Mouse (Mus musculus) midbrain, embryonic 13.5 days (tissue): ENCODE measurements around the gene Map4k4. TPM values are rescaled to one million over a fixed set of nuclear protein-coding genes. Genes with fewer than 3 reads are reported as not detected.

Experiments used
- ATAC-seq: fragments of 200-750 bp; cut with Nextera tagmentation; 2 replicates; pipeline ENCODE4 v1.8.0; 2017; ENCODE audit warnings: mild to moderate bottlenecking, moderate TSS enrichment, moderate library complexity
- H3K27ac ChIP-seq: fragments of 300-500 bp; sonication (generic); 2 replicates; pipeline ENCODE4 v1.5.1; 2015; ENCODE audit warnings: inconsistent platforms, mild to moderate bottlenecking, moderate library complexity
- H3K27me3 ChIP-seq: fragments of 300-500 bp; sonication (generic); 2 replicates; pipeline ENCODE4 v1.6.1; 2015; ENCODE audit warnings: mild to moderate bottlenecking, inconsistent platforms
- H3K36me3 ChIP-seq: fragments of 300-500 bp; sonication (generic); 2 replicates; pipeline ENCODE4 v1.6.1; 2015; ENCODE audit warnings: mild to moderate bottlenecking, inconsistent platforms
- H3K4me1 ChIP-seq: fragments of 300-500 bp; sonication (generic); replicated peaks from 2 replicates; pipeline ENCODE4 v1.6.1; 2015; ENCODE audit warnings: inconsistent platforms
- H3K4me2 ChIP-seq: fragments of 300-500 bp; sonication (generic); replicated peaks from 2 replicates; pipeline ENCODE4 v1.6.1; 2015; ENCODE audit warnings: moderate library complexity, mild to moderate bottlenecking, inconsistent platforms
- H3K4me3 ChIP-seq: fragments of 300-500 bp; sonication (generic); replicated peaks from 2 replicates; pipeline ENCODE4 v1.5.1; 2015; ENCODE audit warnings: mild to moderate bottlenecking, inconsistent platforms
- H3K9ac ChIP-seq: fragments of 300-500 bp; sonication (generic); replicated peaks from 2 replicates; pipeline ENCODE4 v1.6.1; 2015; ENCODE audit warnings: mild to moderate bottlenecking, inconsistent platforms
- H3K9me3 ChIP-seq: fragments of 300-500 bp; sonication (generic); 2 replicates; pipeline ENCODE4 v1.6.1; 2016; ENCODE audit warnings: mild to moderate bottlenecking, inconsistent platforms
- WGBS: fragments of 180-500 bp; shearing (Covaris S2); methylation state at CpG from one replicate; pipeline ENCODE4 v1.1.7; 2015; 5-methylcytosine and 5-hydroxymethylcytosine counted together
- polyA plus RNA-seq: library from polyadenylated mRNA; unstranded; fragments of >200 nt; fragmentation: Nextera tagmentation; extraction: Ambion mirVana; gene quantifications from 2 replicates; pipeline ENCODE4 v1.2.1, GENCODE M21; 2015

Gene Map4k4
- polyA plus RNA-seq, result 49.0 and 58.2 TPM in 2 replicates

DNA sequence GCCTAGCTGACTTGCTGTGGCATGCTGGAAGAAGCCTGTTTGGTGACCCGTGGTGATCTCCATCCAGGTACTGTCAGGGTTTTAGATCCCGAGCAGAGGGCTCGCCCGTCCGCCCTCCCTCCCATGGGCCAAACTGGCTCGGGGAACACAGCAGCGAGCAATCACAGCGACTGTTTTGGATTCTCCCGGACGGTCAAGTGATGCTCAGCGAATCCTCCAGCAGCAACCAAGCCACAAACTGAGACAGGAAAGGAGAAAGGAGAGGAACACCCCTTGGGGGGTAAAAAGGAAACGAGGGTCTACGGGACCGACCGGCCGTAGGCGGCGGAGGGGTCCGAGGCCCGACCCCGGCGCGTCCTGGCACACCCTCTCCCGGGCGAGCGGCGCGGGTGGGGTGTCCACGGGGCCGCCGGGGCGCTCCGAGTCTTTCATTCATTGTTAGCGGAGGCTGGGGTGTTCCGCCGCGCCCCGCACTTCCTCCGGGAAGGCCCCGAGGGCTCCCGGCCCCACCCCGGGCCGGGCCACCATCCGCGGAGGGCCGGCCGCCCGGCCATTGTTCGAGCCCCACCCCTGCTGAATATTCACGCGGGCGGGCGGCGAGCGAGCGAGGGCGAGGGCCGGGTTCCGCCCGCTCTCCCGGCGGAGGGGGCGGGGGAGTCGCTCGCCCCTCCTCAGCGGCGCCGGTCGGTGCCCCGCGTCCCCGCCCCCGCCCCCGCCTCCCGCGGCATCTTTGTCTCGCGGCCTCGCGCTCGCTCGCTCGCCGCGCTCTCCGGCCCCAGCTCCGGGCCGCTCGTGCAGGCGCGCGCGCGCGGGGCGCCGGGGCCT lies at the start of gene Map4k4:
TSS of gene Map4k4 (plus strand) at position 733 of the 825 bp plus-strand sequence.
- peak within 1 kb of the TSS; percentile 96 for H3K4me2 ChIP-seq
- H3K4me1 ChIP-seq, result peaks cover 44% of the 10 kb centered on the region
- no peaks in the 10 kb centered on the region for H3K27me3 ChIP-seq
- peak within 1 kb of the TSS; percentile 90 for H3K4me3 ChIP-seq
- peak within 1 kb of the TSS; percentile 100 for H3K27ac ChIP-seq
- peak; percentile 87 for ATAC-seq
- under 1% methylated on average over 89 of the region's 97 CpGs for WGBS
- peak within 1 kb of the TSS; percentile 100 for H3K9ac ChIP-seq
- H3K9me3 ChIP-seq, result no peaks in the 10 kb centered on the region
- H3K36me3 ChIP-seq, result peaks cover 8% of the 10 kb centered on the region; the same call in 1 of the 2 replicates

DNA sequence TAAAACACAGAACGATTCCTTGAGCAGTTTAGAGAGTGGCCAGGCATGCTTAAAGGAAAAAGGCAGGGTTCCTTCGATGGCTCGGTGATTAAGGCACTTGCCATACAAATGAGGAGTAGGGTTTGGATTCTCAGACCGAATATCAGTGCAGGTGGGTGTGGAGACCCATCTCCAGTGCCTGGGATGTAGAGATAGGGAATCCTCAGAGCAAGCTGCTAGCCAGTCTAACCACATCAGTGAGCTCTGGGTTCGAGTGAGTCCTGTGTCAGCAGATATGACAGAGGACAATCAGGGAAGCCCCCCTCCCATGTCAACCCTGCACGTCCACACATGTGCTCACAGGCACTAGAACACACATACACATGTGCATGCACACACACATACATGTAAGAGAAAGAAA lies 44.8 kb upstream of the Map4k4 start:
- Histone ChIP-seq H3K27ac (no peak overlapping the region), H3K9ac (no peak overlapping the region), H3K4me3 (no peak overlapping the region), H3K36me3 (no peaks in the 10 kb centered on the region), H3K4me1 (no peaks in the 10 kb centered on the region), H3K9me3 (no peaks in the 10 kb centered on the region), H3K27me3 (no peaks in the 10 kb centered on the region), H3K4me2 (no peak overlapping the region)
- no peak for ATAC-seq
- WGBS, result 88% methylated on average over 6 of the region's 6 CpGs

DNA sequence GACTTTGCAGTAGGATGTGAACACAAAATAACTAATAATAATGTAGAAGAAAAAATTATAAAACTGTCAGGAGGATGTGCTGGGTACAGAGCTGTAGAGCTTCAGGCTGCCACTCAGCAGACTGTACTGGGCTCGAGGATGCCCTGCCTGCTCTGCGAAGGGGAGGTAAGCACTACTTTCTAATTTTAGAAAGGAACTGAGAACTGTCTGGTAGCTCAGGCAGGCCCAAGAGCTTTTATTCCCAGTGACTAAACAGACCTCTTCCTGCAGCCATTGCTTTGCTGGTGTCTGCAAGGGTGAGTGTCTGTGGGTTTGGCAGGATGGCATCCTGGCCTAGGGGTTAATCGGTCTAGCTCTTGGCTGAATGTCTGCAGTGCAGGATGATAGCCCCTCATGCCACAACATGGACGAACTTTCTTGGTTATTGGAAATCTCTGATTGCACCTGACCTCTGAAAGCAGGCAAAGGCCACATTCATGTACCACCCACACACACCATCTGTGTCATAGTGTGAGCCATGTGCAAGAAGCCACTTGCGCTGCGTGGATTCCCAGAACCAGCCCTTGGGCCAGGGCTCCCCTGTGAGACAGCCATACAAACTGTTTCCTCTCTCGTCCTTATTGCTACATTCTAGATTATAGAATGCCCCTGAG lies 43.8 kb upstream of the Map4k4 start:
- 89% methylated on average over 7 of the region's 7 CpGs for WGBS
- Histone ChIP-seq H3K4me1 (no peaks in the 10 kb centered on the region), H3K4me3 (no peak overlapping the region), H3K4me2 (no peak overlapping the region), H3K9me3 (no peaks in the 10 kb centered on the region), H3K9ac (no peak overlapping the region), H3K27me3 (no peaks in the 10 kb centered on the region), H3K36me3 (no peaks in the 10 kb centered on the region), H3K27ac (no peak overlapping the region)
- ATAC-seq, result no peak

DNA sequence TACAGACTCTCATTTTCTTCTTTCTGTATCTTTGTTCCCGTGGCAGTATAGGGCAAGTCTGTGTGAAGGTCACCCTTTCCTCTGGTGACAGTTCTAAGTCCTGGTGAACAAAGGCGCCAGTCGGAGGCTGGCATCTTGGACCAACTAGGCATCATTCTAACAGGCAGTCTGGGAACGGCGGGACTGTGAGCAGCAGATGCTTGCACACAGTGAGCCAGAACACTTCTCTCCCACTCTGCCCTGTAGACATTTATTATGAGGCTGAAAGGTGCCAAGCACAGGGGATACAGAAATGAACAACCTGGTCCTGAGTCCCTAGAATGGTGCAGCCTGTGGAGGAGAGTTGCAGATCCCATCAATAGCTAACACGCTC lies 43.3 kb upstream of the Map4k4 start:
- no peak overlapping the region for H3K27ac ChIP-seq
- no peaks in the 10 kb centered on the region for H3K27me3 ChIP-seq
- H3K36me3 ChIP-seq, result no peaks in the 10 kb centered on the region
- no peak overlapping the region for H3K4me2 ChIP-seq
- ATAC-seq, result no peak
- no peaks in the 10 kb centered on the region for H3K4me1 ChIP-seq
- H3K4me3 ChIP-seq, result no peak overlapping the region
- H3K9ac ChIP-seq, result no peak overlapping the region
- H3K9me3 ChIP-seq, result no peaks in the 10 kb centered on the region
- 88% methylated on average over 6 of the region's 6 CpGs for WGBS

DNA sequence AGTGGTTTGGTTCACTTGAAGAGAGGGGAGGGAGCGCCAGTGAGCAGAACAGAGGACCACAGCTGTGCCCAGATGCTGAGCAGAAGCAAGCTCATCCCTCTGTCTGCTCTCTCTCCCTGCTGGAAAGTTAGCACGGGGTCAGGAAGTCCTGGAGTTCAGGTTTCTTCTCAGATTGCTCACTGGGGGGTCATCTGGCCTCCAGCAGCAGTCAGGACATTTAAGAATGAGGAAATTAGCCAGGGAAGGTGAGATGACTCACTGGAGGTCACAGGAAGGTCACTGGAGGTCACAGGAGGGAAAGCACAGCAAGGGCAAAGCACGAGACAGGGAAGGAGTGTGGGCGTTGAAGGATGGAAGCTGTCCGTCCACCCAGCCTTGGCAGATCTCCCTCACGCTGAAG lies 41.5 kb upstream of the Map4k4 start:
- no peak for ATAC-seq
- WGBS, result 47% methylated on average over 6 of the region's 6 CpGs
- Histone ChIP-seq H3K27me3 (no peaks in the 10 kb centered on the region), H3K27ac (no peak overlapping the region), H3K4me1 (no peaks in the 10 kb centered on the region), H3K9me3 (no peaks in the 10 kb centered on the region), H3K4me3 (no peak overlapping the region), H3K9ac (no peak overlapping the region), H3K36me3 (no peaks in the 10 kb centered on the region), H3K4me2 (no peak overlapping the region)

DNA sequence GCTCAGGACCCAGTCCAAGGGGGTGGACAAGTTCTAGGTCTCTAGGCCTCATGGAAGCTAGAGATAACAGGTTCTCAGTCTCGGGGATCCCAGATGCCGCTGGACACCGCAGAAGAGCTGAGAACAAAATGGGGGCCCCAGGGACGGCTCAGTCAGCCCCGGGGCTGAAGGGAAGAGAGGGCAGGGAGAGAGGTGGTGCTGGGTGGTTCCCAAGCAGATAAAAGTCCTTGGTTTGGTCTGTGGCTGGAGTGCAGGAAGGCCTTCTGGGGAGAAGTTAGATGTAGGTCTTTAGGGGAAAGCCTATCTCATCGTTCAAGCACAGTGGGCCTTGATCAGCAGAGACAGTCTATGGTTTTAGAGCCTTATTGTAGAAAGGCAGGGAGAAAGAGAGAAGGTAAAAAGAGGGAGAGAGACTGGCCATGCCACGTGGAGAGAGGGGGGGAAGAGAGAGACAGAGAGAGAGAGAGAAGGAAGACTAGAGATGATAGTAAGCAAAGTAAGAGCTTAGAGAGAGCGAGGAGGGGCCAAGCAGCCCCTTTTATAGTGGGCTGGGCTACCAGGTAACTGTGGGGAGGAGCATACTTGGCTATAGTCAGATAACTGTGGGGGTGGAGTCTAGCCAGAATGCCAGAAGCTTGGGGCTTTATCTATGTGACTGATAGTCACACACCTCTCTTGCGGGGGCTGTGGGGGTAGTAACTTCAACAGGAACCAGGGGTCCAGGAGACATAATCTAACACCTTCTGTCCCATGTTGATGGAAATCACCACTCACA lies 34.2 kb upstream of the Map4k4 start:
- ATAC-seq, result no peak
- Histone ChIP-seq H3K36me3 (no peaks in the 10 kb centered on the region), H3K4me2 (no peak overlapping the region), H3K27ac (no peak overlapping the region), H3K4me1 (peaks cover 23% of the 10 kb centered on the region), H3K4me3 (no peak overlapping the region), H3K9ac (no peak overlapping the region), H3K9me3 (no peaks in the 10 kb centered on the region), H3K27me3 (no peaks in the 10 kb centered on the region)
- 91% methylated on average over 9 of the region's 9 CpGs for WGBS

DNA sequence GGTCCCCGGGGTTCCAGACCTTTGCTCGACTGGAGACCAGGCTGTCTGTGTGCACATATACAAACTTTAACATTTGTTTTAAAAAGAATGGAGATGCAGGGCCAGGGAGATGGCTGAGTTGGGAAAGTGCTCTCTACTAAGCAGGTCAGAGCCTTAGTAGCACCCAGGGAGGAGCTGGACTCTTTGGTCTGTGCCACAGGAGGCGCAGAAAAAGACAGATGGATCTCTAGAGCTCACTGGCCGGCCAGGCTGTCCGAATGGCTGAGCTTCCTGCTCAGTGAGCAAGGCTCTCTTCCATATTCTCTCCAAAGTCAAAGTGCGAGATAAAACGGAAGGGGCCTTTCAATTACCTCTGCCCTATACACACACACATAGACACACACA lies 33.6 kb upstream of the Map4k4 start:
- no peaks in the 10 kb centered on the region for H3K36me3 ChIP-seq
- no peak overlapping the region for H3K4me3 ChIP-seq
- no peak overlapping the region for H3K9ac ChIP-seq
- no peak overlapping the region for H3K4me2 ChIP-seq
- WGBS, result 91% methylated on average over 7 of the region's 7 CpGs
- H3K9me3 ChIP-seq, result no peaks in the 10 kb centered on the region
- H3K27ac ChIP-seq, result no peak overlapping the region
- no peaks in the 10 kb centered on the region for H3K27me3 ChIP-seq
- peaks cover 23% of the 10 kb centered on the region for H3K4me1 ChIP-seq
- no peak for ATAC-seq

DNA sequence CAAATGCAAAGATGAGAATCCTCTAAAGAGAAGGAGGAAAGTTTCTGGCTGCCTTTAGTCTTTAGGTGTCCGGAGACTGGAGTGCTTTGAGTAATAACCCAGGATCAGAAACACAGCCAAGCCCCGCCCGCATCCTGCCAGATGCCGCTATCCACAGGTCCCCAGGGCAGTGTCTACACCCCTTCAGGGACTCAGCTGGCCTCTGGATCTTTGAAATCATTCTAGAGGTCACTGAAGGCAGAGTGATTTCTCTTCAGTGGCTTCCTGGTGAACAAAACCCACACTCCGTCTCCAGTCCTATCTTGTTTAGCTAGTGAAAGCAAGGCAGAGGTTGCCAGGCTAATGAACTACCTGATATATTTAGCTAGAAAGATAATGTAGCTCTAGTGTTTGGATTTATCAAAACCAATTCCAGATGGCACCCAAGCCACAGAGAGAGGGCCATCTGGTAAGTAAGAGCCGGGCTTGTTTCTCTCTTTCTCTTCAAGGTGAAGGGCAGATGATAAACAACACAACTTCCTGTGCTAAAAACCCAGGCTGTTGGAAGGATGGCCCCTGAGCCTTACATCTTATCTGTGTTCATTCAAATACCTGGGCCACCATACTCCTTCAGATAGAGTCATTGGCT lies 32.6 kb upstream of the Map4k4 start:
- H3K4me1 ChIP-seq, result peaks cover 23% of the 10 kb centered on the region
- no peak for ATAC-seq

DNA sequence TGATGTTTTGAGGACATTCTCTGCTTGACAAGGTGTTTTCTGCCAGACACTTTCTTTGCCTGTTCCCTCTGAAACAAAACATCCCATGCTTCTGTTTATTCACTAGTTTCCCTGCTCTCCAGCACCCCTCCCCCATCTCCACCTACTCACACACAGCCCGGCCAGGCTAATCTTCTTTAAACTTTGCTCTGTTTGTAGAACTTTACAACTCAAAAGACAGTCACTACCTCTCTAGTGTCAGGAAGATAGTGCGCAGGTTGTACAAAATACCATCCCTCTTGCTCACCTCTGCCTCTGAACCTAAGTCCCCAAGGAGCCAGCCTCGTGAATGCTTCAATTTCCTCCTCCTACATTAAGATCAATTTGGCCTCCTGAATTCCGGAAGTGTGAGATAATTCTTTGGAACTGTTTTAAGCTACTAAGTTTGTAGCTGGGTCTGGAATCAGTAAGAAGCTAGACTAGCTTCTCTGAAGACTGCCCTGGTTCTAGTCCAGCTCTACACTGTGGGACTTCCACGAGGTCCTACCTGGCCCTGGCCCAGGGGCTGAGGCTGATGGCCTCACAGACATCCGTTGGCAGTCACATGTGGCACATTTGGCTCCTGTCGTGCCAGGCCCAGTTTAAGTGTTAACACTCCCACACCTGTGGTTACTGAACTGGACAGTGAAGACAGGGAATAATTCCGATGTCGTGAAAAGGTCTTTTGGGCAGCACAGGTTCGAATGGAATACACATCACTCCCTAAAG lies 31.7 kb upstream of the Map4k4 start:
- H3K27ac ChIP-seq, result no peak overlapping the region
- H3K4me3 ChIP-seq, result no peak overlapping the region
- no peak overlapping the region for H3K9ac ChIP-seq
- peaks cover 23% of the 10 kb centered on the region for H3K4me1 ChIP-seq
- H3K27me3 ChIP-seq, result no peaks in the 10 kb centered on the region
- H3K9me3 ChIP-seq, result no peaks in the 10 kb centered on the region
- 66% methylated on average over 10 of the region's 10 CpGs for WGBS
- H3K4me2 ChIP-seq, result no peak overlapping the region
- no peaks in the 10 kb centered on the region for H3K36me3 ChIP-seq
- no peak for ATAC-seq

More for the DNA sequence above, 32.6 kb upstream of the Map4k4 start:
- 63% methylated on average over 6 of the region's 6 CpGs for WGBS
- H3K27me3 ChIP-seq, result no peaks in the 10 kb centered on the region
- H3K9me3 ChIP-seq, result no peaks in the 10 kb centered on the region
- no peak overlapping the region for H3K9ac ChIP-seq
- no peak overlapping the region for H3K27ac ChIP-seq
- no peak overlapping the region for H3K4me2 ChIP-seq
- no peak overlapping the region for H3K4me3 ChIP-seq
- H3K36me3 ChIP-seq, result no peaks in the 10 kb centered on the region

DNA sequence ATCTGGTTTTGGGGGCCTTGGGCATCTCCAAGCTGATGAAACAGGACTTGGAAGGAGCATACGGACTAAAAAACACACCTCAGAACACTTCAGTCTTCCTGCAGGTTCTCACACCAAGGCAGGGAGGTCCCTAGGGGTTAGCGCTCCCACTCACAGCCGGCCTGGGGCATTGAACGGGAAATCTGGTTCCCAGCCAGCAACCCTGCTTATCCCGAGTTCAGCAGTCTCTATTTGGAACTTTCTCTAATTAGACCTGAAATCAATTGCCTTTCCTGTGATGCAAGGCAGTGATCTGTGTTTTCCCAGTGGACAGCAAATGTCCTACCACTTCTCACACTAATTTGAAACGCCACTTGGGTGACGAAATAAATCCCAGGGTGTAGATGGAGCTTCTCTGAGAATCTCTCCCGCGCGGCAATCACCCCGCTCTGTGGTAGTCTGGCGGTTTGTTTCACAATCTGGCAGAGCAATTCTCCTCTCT lies 31.0 kb upstream of the Map4k4 start:
- no peaks in the 10 kb centered on the region for H3K9me3 ChIP-seq
- H3K27ac ChIP-seq, result no peak overlapping the region
- H3K4me3 ChIP-seq, result no peak overlapping the region
- 67% methylated on average over 12 of the region's 12 CpGs for WGBS
- no peak for ATAC-seq
- H3K4me2 ChIP-seq, result no peak overlapping the region
- no peak overlapping the region for H3K9ac ChIP-seq
- no peaks in the 10 kb centered on the region for H3K27me3 ChIP-seq
- no peaks in the 10 kb centered on the region for H3K36me3 ChIP-seq
- peaks cover 23% of the 10 kb centered on the region for H3K4me1 ChIP-seq

DNA sequence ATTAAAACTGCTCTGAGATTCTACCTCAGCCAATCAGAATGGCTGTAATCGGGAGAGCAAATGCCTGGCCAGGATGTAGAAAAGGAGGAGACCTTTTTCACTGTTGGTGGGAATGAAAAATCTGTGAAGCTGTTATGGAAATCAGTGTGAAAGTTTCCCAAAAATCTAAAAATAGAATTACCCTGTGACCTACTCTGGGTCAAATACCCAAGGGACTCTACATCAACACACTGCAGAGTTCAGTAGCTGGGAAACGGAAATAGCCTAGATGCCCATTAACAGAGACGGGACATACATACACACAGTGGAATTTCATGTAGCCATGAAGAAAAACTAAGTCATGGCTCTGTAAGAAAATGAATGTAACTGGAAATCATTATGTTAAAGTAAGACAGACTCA lies 22.7 kb upstream of the Map4k4 start:
- Histone ChIP-seq H3K36me3 (no peaks in the 10 kb centered on the region), H3K9ac (no peak overlapping the region), H3K4me3 (no peak overlapping the region), H3K4me1 (no peaks in the 10 kb centered on the region), H3K27ac (no peak overlapping the region), H3K4me2 (no peak overlapping the region), H3K9me3 (no peaks in the 10 kb centered on the region), H3K27me3 (no peaks in the 10 kb centered on the region)
- no peak for ATAC-seq
- 84% methylated on average over 3 of the region's 3 CpGs for WGBS
